Mouse (Mus musculus) embryonic facial prominence, embryonic 10.5 days (tissue): ENCODE data around the gene Gm10719. TPM values are rescaled to one million over a fixed set of nuclear protein-coding genes. Genes with fewer than 3 reads are reported as not detected.
A peak's percentile ranks its signal among the peaks of the same experiment; 100 is the strongest.
"Not testable (repeated sequence)": the region's sequence is repeated elsewhere in the genome, so short reads cannot be mapped to it uniquely, and the experiment has no call there.

Experiments used
- DNase-seq: peaks from one replicate; pipeline ENCODE4 v3.0.0-alpha.2; 2017; ENCODE audit warnings: low spot score
- H3K27ac ChIP-seq: fragments of 300-500 bp; sonication (generic); replicated peaks from 2 replicates; pipeline ENCODE4 v1.5.1; 2016; ENCODE audit warnings: mild to moderate bottlenecking
- H3K27me3 ChIP-seq: fragments of 300-500 bp; sonication (generic); replicated peaks from 2 replicates; pipeline ENCODE4 v1.6.1; 2016; ENCODE audit warnings: low read depth, mild to moderate bottlenecking; ENCODE audit not compliant: poor library complexity, severe bottlenecking
- H3K36me3 ChIP-seq: fragments of 300-500 bp; sonication (generic); replicated peaks from 2 replicates; pipeline ENCODE4 v1.6.1; 2016; ENCODE audit warnings: mild to moderate bottlenecking, moderate library complexity
- H3K4me1 ChIP-seq: fragments of 300-500 bp; sonication (generic); 2 replicates; pipeline ENCODE4 v1.6.1; 2016
- H3K4me3 ChIP-seq: fragments of 300-500 bp; sonication (generic); 2 replicates; pipeline ENCODE4 v1.5.1; 2016; ENCODE audit warnings: mild to moderate bottlenecking, moderate library complexity
- H3K9me3 ChIP-seq: fragments of 300-500 bp; sonication (generic); 2 replicates; pipeline ENCODE4 v1.6.1; 2016; ENCODE audit warnings: mild to moderate bottlenecking
- WGBS: fragments of 180-500 bp; shearing (Covaris S2); methylation state at CpG from one replicate; pipeline ENCODE4 v1.1.7; 2016; 5-methylcytosine and 5-hydroxymethylcytosine counted together
- microRNA-seq: library from miRNA; unstranded; fragments of <30 nt; microRNA quantifications from one replicate; pipeline ENCODE4, GENCODE M21; 2017
- polyA plus RNA-seq: library from polyadenylated mRNA; unstranded; fragments of >200 nt; fragmentation: Nextera tagmentation; extraction: Ambion mirVana; gene quantifications from 2 replicates; pipeline ENCODE4 v1.2.1, GENCODE M21; 2016

The Gm10719 gene
- polyA plus RNA-seq, 1 experiment from 2014 or later: not detected

DNA sequence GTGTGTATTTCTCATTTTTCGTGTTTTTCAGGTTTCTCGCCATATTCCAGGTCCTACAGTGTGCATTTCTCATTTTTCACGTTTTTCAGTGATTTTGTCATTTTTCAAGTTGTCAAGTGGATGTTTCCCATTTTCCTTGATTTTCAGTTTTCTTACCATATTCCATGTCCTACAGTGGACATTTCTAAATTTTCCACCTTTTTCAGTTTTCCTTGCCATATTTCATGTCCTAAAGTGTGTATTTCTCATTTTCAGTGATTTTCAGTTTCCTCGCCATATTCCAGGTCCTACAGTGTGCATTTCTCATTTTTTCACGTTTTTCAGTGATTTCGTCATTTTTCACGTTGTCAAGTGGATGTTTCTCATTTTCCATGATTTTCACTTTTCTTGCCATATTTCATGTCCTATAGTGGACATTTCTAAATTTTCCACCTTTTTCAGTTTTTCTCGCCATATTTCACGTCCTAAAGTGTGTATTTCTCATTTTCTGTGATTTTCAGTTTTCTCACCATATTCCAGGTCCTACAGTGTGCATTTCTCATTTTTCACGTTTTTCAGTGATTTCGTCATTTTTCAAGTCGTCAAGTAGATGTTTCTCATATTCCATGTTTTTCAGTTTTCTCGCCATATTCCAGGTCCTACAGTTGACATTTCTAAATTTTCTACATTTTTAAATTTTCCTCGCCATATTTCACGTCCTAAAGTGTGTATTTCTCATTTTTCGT, 12.2 kb downstream of the Gm10719 start:
- H3K27ac ChIP-seq, H3K27me3 ChIP-seq, DNase-seq, H3K4me1 ChIP-seq, H3K9me3 ChIP-seq, H3K36me3 ChIP-seq, H3K4me3 ChIP-seq: not testable (repeated sequence)
- WGBS: 64% methylated on average over 14 of the region's 16 CpGs

DNA sequence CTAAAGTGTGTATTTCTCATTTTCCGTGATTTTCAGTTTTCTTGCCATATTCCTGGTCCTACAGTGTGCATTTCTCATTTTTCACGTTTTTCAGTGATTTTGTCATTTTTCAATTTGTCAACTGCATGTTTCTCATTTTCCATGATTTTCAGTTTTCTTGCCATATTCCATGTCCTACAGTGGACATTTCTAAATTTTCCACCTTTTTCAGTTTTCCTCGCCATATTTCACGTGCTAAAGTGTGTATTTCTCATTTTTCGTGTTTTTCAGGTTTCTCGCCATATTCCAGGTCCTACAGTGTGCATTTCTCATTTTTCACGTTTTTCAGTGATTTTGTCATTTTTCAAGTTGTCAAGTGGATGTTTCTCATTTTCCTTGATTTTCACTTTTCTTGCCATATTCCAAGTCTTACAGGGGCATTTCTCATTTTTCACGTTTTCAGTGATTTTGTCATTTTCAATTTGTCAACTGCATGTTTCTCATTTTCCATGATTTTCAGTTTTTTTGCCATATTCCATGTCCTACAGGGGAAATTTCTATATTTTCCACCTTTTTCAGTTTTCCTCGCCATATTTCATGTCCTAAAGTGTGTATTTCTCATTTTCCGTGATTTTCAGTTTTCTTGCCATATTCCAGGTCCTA, 13.6 kb downstream of the Gm10719 start:
- DNase-seq: peak; percentile 61
- H3K27me3 ChIP-seq, H3K36me3 ChIP-seq, H3K27ac ChIP-seq, H3K9me3 ChIP-seq, H3K4me1 ChIP-seq, H3K4me3 ChIP-seq: not testable (repeated sequence)
- 56% methylated on average over 2 of the region's 10 CpGs for WGBS

DNA sequence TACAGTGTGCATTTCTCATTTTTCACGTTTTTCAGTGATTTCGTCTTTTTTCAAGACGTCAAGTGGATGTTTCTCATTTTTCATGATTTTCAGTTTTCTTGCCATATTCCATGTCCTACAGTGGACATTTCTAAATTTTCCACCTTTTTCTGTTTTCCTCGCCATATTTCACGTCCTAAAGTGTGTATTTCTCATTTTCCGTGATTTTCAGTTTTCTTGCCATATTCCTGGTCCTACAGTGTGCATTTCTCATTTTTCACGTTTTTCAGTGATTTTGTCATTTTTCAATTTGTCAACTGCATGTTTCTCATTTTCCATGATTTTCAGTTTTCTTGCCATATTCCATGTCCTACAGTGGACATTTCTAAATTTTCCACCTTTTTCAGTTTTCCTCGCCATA, 17.1 kb downstream of the Gm10719 start, which contains the start of gene Gm17535:
TSS of gene Gm17535 (plus strand) at position 301 of the 400 bp plus-strand sequence.
- H3K4me3 ChIP-seq, H3K27ac ChIP-seq, H3K4me1 ChIP-seq, H3K36me3 ChIP-seq, DNase-seq, H3K27me3 ChIP-seq, H3K9me3 ChIP-seq: not testable (repeated sequence)
- WGBS: 43% methylated on average over 1 of the region's 8 CpGs

DNA sequence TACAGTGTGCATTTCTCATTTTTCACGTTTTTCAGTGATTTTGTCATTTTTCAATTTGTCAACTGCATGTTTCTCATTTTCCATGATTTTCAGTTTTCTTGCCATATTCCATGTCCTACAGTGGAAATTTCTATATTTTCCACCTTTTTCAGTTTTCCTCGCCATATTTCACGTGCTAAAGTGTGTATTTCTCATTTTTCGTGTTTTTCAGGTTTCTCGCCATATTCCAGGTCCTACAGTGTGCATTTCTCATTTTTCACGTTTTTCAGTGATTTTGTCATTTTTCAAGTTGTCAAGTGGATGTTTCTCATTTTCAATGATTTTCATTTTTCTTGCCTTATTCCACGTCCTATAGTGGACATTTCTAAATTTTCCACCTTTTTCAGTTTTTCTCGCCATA, 19.4 kb downstream of the Gm10719 start, which contains the start of gene Gm10715:
TSS of gene Gm10715 (plus strand) at position 301 of the 400 bp plus-strand sequence.
- H3K36me3 ChIP-seq, H3K4me3 ChIP-seq, H3K9me3 ChIP-seq, DNase-seq, H3K4me1 ChIP-seq, H3K27ac ChIP-seq, H3K27me3 ChIP-seq: not testable (repeated sequence)
- 77% methylated on average over 8 of the region's 8 CpGs for WGBS

DNA sequence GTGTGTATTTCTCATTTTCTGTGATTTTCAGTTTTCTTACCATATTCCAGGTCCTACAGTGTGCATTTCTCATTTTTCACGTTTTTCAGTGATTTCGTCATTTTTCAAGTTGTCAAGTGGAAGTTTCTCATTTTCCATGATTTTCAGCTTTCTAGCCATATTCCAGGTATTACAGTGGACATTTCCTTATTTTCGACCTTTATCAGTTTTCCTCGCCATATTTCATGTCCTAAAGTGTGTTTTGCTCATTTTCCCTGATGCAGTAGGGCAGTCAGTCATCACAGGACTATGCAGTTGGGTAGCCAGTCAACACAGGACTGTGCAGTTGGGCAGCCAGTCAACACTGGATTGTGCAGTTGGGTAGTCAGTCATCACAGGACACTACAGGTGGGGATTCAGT, 21.0 kb downstream of the Gm10719 start:
- H3K9me3 ChIP-seq: peaks cover 15% of the 10 kb centered on the region
- DNase-seq: not testable (repeated sequence)
- WGBS: 67% methylated on average over 4 of the region's 4 CpGs

More for the DNA sequence above, 21.0 kb downstream of the Gm10719 start:
- not testable (repeated sequence) for H3K4me3 ChIP-seq, H3K36me3 ChIP-seq, H3K27ac ChIP-seq, H3K27me3 ChIP-seq, H3K4me1 ChIP-seq

Small RNA genes within 50 kb of the gene (microRNA-seq; reads per million reads assigned to microRNA genes)
- gene Mir101c: not detected

Other genes with a start within 250 kb of the Gm10719 start
- not detected in 2 replicates for gene Gm10722, start 16.5 kb upstream of the Gm10719 start, polyA plus RNA-seq
- gene Gm11168, start 14.1 kb upstream of the Gm10719 start, polyA plus RNA-seq: not detected in 2 replicates
- gene Gm10721, start 4.3 kb upstream of the Gm10719 start, polyA plus RNA-seq: not detected in 2 replicates
- not detected in 2 replicates for gene Gm10720, start 1.8 kb upstream of the Gm10719 start, polyA plus RNA-seq
- not detected in 2 replicates for gene Gm10718, start 6.1 kb downstream of the Gm10719 start, polyA plus RNA-seq
- gene Gm10717, start 8.0 kb downstream of the Gm10719 start, polyA plus RNA-seq: not detected in 2 replicates
- gene Gm17535, start 17.2 kb downstream of the Gm10719 start, polyA plus RNA-seq: not detected in 2 replicates
- not detected in 2 replicates for gene Gm10715, start 19.5 kb downstream of the Gm10719 start, polyA plus RNA-seq